Mouse (Mus musculus): ENCODE data around the gene Csnk1d.

The Csnk1d gene

DNA sequence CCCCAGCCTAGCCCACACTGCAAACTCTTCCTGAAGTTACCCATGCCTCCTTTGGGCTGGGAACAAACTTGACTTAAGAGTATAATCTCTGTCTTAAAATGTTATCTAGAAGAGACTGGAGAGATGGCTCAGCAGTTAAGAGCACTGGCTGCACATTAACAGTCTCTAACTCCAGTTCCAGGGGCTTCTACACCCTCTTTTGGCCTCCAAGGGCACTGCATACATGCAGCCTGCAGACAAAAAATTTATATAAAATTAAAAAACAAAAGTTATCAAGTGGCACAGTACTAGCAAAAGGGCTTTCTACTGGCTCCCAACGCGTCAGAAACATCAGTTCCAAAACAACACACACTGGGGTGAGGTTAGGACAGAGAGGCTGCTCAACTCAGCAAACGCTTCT lies 3.5 kb downstream of the Csnk1d start:
- DNase-seq (ENCODE audit: low spot score in 2 of 2): no peak

DNA sequence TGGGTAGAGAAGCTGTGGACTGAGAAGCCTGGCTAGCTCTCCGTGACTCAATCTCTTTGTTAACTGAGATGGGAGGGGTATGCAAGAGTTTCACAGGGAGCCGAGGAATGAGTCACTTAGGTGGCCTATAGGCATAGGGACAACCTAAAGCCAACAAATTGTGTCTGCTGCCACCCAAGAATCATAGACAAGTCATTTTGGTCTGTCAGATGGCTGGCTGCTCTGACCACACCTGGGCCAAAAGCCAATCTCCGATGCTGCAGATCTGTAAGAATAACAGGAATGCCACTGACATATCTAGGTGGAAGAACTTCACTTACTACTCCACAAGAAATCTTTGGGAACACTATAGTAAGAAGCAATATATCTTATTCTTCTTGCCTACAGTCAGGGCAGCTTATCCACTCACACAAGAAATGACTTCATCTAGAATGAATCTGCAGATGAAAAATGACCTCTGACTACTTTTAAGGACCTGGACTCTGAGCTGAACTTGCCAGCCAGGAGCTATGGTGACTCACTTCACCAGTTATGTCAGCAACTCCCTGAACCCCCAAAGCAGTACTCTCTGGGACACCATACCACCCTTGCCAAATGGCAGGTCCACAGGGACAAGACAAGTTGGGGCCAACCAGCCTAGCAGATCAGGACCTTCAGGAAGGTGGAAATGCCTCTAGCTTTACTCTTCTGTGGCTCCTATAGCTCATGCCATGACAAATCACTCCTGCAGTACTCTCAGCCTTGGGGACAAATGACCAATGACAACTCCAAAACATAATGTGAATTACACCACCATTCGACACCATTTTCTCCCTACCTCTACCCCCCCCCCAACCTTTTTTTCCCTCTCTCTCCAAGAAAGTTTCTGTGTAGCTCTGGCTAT lies 6.4 kb downstream of the Csnk1d start:
- no peak for DNase-seq (ENCODE audit: low spot score in 2 of 2)

DNA sequence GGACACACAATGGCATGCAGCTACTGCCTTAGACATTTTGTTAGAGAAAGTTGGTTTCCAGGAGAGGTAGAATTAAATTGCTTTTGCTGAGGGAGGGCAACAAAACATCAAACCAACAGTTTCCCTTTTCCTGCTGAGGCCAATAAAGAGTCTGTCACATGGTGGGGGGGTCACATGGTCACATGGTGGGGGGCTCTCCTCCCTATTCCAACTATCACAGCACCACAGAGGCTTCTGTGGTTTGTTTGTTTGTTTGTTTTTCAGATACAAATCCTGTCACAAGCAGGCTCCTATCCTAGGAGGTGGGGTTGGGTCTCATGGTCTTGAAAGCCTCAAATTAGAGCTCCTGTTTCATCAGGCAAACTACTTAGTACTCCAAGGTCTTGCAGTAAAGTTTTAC lies 8.7 kb downstream of the Csnk1d start:
- DNase-seq (ENCODE audit: low spot score in 2 of 2): no peak

DNA sequence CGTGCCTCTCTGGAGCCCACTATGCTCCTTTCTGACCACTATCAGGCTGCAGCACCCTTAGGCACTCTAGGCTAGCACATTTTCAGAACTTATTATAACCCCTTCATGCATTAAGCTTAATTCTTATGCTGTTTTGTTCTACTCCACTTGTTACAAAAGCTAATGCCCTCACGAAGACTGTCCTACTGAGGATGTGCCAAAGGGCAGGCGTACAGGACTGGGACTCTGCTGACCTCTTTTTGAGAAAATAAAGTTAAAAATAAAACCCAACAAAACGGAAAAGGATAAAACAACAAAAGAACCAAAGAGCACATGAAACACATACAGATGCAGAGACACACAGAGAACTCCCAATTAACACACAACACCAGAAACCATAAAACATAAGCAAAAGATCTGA lies 9.5 kb downstream of the Csnk1d start:
- no peak for DNase-seq (ENCODE audit: low spot score in 2 of 2)

DNA sequence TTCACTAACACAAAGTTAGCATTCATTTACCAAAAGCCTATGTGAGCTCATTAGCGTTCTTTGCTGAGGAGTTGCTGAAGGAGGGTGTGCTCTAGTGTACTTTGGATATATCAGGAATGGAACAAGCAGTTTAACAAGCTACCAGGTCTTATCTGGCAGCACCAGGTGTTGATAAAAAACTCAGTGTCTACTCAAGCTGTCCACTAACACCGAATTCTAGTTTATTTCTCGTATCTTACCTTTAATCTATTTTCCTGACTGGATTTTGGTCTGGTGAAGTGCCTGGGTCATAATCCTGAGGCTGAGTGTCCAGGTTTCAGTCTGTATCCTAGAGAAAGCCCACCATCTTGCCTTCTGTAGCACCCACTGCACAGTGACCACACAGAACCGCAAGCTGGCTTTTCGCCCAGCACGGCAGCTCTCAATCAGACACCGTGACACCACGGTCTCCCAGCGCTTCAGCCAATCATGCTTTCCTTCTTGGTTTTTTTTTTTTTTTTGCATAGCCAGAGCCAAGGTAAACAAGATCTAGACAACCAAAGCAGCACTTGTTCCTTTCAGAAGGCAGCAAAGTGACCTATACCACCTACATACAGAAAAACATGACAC lies 10.6 kb downstream of the Csnk1d start:
- DNase-seq (ENCODE audit: low spot score in 2 of 2): peak; percentile 26 to 59

DNA sequence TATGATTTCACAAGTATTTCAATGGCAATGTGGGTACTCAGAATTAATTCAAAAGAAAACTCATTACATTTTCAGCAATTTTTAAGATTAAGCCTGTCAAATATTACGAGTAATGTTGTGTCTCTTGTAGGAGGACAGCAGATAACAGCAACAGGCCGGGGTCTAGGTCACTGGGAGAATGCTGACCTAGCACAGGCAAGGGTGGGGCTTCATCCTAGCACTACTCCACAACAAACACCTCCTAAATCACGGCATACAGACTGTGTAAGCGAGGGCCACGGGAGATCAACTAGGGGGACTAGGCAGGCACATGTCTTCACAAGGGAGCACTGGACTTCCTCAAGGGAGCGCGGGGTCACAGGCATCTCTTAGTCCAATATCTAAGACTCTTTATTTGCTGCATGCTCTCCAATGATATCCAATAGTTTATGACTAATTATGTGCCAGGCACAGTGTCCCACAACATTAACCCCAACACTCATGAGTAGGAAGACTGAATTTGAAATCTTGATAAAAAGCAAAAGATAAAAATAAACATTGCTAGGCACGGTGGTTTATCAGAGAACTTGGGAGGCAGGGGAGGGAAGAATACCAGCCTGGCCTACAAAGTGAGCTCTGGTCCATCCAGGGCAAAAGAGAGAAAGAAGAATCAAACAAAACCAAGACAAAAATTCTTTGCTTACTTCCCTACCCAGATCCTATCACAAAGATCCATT lies 11.3 kb downstream of the Csnk1d start:
- no peak for DNase-seq (ENCODE audit: low spot score in 2 of 2)

DNA sequence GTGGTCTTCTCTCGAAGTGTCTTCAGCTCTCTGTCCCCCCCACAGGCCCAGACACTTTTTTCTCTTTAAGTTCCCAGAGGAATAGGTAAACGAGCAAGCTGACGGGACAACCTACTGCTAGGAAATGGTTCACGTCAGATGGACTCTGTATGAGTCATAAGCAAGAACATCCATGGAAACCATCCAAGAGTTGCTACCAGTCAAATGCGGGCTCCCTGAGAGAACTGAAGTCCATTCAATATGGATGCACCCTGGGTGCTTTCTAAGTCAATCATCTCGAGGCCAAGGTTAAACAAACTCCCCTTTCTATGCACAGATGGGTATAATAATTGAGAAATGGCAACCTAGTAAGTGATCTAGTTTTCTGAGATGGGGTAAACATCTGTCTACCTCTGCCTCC lies 17.8 kb downstream of the Csnk1d start:
- DNase-seq (ENCODE audit: low spot score in 2 of 2): no peak

DNA sequence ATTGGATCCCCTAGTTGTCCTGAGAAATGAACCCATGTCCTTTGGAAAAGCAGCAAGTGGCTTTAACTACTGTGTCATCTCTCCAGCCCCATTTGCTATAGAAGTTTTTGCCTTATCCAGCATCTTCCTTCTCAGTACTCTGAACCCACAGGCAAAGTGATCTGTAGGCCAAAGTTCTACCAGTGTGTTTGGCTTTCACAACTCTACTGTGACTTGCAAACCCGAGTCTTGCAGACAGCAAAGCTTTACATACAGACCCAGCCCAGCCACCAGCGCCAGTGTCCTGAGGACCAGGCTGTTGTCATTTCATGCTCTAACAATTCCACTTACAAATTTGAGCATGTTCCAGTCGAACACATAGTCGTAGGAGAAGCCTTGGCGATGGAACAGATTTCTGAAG lies 19.9 kb downstream of the Csnk1d start:
- no peak for DNase-seq (ENCODE audit: low spot score in 2 of 2)

DNA sequence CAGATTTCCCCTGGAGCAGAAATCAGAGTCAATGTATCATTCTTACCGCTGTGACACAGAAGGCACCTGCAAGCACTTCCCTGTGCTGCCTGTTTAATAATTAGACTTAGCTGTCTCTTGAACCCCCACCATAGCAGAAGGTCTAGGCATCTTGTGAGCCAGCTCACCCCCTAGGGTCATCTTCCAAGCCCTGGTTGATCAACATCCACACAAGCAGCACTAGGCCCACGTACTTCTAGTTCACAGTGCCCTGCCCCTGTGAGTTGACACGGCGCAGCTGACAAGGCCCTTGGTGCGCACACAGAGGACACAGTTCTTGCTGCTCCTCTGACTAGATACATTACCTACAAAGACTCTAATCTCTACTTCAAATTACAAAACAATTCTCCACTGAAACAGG lies 21.4 kb downstream of the Csnk1d start:
- DNase-seq (ENCODE audit: low spot score in 2 of 2): no peak

DNA sequence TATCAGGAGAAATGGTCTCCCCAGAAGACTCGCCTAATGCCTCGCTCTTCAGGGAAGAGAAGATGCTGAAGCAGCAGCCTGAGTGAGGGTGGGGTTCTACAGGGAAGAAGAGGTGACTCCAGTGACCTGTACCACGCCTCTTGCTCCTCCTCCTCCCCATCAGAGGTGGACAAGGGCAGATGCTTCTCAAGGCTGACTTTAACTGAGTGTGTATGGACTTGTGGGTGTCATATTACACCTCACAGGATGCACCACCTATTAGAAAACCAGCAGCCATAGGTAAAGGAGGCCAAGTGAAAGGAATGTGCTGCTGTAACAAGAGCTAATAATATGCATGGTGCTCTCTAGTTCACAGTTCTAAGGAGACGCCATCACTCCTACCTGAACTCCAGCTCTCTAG lies 25.5 kb downstream of the Csnk1d start:
- no peak for DNase-seq (ENCODE audit: low spot score in 2 of 2)

DNA sequence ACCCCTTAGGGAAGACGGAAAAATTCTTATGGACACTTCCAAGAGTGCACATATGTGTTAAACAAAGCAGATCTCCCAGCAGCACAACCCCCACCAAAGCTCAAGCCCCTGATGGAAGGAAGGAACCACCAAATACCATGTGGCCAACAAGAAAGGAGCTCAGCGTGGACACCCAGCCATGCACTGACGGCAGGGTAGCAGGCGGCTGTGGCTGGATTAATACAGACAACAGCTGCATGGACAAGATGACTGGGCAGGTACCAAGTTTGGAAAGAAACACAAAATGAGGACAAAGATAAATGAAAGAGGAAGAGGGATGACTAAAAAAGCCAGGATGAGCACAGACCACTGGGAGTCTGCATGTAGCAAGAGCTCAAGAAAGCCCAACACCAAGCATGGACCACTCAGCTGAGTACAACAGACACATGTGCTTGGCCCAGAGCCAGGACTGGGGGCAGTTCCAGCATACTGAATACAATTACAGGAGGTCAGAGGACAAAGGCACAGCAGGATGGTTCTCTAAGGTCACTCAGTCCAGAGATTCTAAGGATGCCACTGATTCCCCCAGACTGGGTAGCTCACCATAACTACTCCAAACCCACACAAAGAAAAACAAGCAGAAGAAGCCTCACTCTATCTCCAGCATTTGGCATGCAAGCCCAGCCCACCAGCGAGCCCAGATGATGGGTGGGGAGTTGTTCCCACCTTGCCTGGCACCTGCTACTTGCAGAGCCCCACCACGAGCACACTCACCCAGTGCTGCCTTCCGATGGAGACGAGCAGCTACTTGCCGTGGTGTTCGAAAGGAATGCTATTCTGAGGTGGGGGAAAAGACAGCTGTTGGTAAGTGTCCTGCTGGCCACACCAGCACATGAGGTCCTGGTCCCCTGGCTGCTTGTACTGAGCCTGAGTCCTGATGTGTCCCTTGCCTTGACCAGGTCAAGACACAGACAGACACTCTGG lies 26.7 kb downstream of the Csnk1d start:
- no peak for DNase-seq (ENCODE audit: low spot score in 2 of 2)

DNA sequence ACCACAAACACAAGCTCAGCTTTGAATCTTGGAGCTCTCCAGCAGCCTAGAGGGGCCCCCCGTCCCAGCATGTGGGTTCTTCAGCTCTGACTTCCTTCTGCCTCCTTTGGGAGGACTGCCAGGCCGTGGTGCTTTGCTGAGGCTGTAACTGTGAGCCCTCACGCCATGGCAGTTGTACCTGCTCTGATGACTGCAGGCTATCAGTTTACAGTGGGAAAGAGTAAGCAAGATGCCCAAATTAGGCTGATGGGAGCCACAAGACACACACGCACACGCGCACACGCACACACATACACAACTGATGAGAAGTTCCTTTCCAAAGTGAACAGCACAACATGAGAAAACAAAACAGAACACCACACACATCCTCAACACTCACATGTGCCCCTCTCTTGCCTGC lies 28.2 kb downstream of the Csnk1d start:
- DNase-seq (ENCODE audit: low spot score in 2 of 2): no peak

DNA sequence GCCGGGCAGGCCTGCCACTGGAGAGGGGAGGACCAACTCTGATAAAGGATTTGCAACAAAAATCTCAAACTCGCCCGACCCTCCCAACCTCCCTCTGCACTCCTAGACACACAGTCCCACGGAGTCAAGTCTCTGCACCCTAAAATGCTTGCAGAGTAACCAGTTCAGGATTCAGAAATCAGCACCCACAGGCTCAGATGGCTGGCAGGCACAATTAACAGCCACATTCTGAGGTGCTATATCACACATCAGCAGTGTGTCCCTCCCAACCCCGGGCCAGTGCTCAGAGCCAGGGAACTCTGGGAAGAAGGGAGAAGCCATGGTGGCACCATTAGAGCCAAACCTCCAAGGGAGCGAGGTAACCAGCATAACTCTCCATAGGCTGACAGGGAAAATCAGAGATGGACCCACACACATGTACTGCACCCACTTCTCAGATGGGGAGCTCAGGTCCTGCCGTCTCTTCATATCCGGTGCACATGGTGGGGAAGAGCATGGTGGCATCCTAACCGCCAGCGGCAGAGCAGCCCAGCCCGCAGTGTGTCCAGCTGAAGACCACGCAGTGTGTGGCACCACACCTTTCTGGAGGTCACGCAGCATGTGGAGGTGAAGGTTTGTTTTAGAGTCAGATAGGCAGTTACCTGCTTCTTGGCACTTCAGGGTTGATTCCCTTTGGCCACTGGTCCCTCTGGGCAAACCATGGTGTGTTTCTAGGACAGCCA lies 28.9 kb downstream of the Csnk1d start:
- DNase-seq (ENCODE audit: low spot score in 2 of 2): no peak

DNA sequence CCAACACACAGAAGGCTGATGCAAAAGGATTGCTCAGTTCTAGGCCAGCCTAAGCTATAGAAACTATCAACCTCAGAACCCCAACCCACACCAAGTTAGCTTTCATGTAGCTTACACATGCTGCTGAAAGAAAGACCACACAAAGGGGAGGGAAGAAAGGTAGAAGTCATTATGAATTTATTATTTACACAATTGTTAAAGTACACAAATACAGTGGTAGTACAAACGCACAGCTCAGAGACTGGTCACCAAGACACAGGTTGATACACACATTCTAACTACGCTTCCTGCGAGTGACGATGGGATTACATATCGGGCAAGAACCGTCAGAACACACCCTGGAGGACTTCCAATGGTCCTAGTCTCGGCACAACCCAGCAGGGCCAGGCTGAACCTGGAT lies 29.5 kb downstream of the Csnk1d start:
- no peak for DNase-seq (ENCODE audit: low spot score in 2 of 2)

DNA sequence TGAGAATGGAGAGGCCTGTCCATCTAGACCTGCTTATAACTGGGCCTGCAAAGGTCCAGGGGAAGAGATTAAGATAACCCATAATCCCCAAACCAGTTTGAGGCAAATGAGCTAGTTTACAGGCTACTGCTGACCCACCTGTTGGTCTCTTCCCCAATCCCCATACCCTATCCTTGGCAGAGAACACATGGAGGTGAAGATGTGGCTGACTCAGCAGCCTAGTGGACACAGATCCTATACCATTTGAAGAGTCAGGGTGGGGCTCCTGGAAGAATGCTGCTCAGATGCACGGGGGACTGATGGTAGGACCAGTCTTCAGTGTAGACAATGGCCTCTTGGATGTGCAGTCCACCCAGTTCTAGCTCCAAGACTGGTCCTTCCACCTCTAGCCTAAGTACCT lies 30.9 kb downstream of the Csnk1d start:
- no peak for DNase-seq (ENCODE audit: low spot score in 2 of 2)

DNA sequence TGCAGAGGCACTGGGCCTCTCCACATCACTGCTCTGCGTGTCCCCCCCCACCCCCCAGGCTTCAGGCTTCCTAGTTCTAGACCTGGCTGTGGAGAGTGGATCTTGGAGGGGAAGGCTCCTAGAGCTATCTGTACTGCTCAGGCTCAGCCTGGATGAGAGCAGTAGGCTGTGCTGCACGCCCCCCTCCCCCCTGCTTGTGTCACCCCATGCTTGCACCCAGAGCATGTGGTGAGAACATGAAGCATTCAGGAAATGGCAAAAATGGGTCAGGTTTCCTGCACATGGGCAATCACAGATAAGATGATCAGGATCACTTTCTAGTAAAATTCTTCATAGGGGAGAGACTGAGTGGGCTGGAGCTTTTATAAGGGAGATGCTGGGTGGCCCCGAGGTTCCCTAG lies 31.6 kb downstream of the Csnk1d start:
- no peak for DNase-seq (ENCODE audit: low spot score in 2 of 2)

DNA sequence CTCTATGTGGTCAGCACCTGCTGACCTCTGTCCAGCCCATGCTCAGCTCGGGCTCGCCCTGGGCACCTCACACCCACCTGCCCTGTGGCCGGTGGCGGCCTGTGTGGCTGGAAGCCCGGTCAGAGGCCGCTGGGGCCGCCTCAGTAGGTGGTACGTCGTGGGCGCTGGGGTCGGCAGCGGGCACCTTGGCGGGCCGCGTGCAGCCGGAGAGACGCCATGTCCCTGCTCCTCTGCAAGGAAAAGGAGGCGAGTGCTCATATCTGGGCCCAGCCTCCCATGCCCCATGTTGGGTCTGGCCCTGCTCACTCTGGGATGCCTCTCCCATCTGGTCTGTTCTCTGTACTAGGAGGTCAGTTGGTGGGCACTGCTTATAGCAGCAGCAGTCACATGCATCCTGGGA lies 32.1 kb downstream of the Csnk1d start:
- no peak for DNase-seq (ENCODE audit: low spot score in 2 of 2)

DNA sequence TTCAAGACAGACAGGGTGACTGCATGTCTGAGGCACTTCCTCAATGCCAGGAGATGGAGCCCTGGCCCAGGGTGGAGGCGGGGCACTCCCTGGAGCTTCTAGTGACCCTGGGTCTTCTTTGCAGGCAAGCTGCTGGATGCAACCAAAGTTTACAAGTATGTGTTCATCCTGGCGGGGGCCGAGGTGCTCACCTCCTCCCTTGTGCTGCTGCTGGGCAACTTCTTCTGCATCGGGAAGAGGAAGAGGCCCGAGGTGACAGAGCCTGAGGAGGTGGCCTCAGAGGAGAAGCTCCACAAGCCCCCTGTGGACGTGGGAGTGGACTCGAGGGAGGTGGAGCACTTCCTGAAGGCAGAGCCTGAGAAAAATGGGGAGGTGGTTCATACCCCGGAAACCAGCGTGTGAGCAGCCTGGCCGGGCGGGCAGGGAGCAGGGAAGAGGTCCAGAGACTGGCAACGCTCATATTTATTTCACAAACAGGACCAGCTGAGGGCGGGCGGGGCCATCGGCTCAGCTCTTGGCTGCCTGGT lies 33.3 kb downstream of the Csnk1d start:
- DNase-seq (ENCODE audit: low spot score in 2 of 2): no peak

DNA sequence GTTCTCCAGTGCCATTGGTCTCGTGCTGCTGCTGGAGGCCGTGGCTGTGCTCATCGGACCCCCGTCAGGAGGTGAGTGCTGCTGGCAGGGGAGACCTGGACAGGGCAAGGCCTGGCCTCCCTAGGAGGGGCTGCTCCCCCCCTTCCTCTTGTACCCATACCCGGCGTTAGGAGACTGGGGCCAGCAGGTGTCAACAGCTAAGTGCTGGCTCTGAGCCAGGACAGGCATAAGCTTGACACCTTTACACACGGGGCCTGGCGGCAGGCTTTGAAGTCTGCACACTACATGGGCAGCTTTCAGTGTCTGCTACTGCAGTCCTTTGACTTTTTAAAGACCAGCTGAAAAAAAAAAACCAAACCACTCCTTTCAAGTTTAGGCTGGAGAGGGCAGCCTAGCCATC lies 34.1 kb downstream of the Csnk1d start:
- DNase-seq (ENCODE audit: low spot score in 2 of 2): no peak

DNA sequence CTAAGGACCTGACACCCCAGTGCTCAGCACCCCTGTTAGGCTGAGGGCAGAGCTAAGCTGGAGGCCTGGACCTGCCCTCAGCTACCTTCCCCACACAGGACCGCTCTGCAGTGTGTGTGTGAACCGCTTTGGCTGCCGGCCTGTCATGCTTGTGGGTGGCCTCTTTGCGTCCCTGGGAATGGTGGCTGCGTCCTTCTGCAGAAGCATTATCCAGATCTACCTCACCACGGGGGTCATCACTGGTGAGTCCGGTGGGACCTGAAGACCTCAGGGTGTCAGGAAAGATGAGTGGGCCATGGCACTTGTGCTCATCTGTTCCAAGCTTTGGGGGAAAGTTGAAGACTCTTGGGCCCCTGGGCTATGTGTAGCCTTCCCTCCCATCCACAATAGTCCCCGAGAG lies 35.4 kb downstream of the Csnk1d start:
- no peak for DNase-seq (ENCODE audit: low spot score in 2 of 2)

DNA sequence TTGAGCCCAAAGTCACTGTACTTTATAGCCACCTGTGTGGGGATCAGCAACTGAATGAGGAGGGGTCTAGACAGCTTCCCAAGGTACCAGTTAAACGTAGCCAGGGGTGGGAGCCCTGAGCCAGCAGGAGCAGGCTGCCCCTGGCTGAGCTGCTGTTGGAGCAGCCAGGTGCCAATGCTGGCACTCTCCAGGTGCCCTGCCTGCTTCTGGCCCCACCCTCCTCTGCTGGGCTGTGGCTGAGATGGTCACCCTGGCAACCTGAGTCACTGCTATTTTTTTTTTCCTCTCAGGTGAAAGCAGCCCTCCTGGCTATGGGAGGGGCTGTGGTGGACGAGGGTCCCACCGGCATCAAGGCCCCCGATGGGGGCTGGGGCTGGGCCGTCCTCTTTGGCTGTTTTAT lies 36.2 kb downstream of the Csnk1d start:
- no peak for DNase-seq (ENCODE audit: low spot score in 2 of 2)

All from spleen, postnatal 36 days (tissue).